Mouse (Mus musculus) testis, adult 2 months (tissue): ENCODE data around the gene Pth1r. TPM values are rescaled to one million over a fixed set of nuclear protein-coding genes. Genes with fewer than 3 reads are reported as not detected.

ENCODE experiments used
- H3K27ac ChIP-seq: fragments of 200-500 bp; 2 replicates; pipeline ENCODE4 v1.5.1; 2012; ENCODE audit warnings: low read depth, low read length; ENCODE audit not compliant: control insufficient read depth, insufficient read depth
- H3K27me3 ChIP-seq: fragments of 200-500 bp; 2 replicates; pipeline ENCODE4 v1.6.1; 2012; ENCODE audit warnings: mild to moderate bottlenecking, low read length, moderate library complexity; ENCODE audit not compliant: control insufficient read depth, insufficient read depth
- H3K36me3 ChIP-seq: fragments of 200-500 bp; 2 replicates; pipeline ENCODE4 v1.6.1; 2012; ENCODE audit warnings: mild to moderate bottlenecking, low read length; ENCODE audit not compliant: control insufficient read depth, insufficient read depth
- H3K4me1 ChIP-seq: fragments of 200-500 bp; 2 replicates; pipeline ENCODE4 v1.6.1; 2012; ENCODE audit warnings: low read length; ENCODE audit not compliant: control insufficient read depth, insufficient read depth
- H3K4me3 ChIP-seq: fragments of 200-500 bp; 2 replicates; pipeline ENCODE4 v1.5.1; 2012; ENCODE audit warnings: low read depth, mild to moderate bottlenecking, low read length, moderate library complexity, mixed read lengths; ENCODE audit not compliant: control insufficient read depth
- CTCF ChIP-seq: fragments of 200-500 bp; IDR thresholded peaks from 2 replicates; pipeline ENCODE4 v1.5.1; 2012; ENCODE audit warnings: low read depth, mild to moderate bottlenecking, inconsistent platforms, low read length, moderate library complexity; ENCODE audit not compliant: control insufficient read depth, insufficient read depth, insufficient replicate concordance
- POLR2A ChIP-seq: fragments of 200-500 bp; IDR thresholded peaks from 2 replicates; pipeline ENCODE4 v1.6.1; 2012; ENCODE audit warnings: low read depth, mild to moderate bottlenecking, inconsistent platforms, low read length, moderate library complexity; ENCODE audit not compliant: control insufficient read depth
- polyA plus RNA-seq: library from polyadenylated mRNA; depleted of rRNA; stranded (reverse); fragments of >200 nt; gene quantifications from 2 replicates; pipeline ENCODE4 v1.2.3, GENCODE M21; 2012

Pth1r gene
- polyA plus RNA-seq, 1 experiment = 2.9 TPM

DNA sequence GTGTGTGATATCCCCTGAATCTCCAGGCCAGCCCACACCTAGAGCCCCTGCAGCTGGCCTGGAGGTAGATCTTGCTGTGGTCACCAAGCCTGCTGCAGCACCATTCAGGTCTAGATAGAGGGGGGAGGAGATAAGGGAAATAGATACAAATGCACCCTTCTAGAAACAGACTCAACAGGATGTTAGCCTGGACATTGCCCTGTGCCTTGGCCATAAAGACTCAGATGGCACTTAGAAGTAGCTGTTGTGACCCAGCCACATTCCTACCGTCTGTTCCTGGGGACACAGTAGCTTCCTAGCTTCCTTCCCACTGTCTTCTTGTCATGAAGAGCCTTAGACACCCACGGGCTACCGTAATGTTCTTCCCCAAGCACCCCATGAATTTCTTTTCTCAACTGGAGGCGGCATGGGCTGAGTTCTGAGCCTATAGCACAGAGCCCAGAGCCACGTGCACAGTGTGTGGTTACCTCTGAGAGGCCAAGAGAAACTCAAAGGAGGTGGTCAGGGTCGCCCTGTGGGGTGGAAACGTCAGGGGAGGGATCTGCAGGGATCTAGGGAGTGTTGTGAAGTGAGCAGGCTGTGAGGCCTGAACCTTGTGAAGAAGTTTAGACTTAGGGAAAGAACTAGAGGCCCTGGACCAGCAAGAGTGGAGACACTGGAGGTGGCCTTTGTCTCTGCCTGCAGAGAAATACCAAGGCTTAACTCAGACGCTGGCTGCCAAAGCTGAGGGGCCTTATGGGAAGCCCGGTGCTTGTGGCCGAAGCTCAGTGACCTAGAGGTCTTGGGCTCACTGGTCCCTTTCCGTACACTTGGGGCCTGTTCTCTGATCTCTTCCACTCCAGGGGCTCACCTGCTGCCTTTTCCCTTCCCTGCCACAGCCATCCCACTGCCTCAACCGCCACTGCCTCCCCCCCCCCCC is 45.6 kb downstream of the Pth1r start:
- no peak for TF ChIP-seq CTCF
- TF ChIP-seq POLR2A = no peak
- Histone ChIP-seq H3K27me3 (no peaks in the 10 kb centered on the region), H3K36me3 (no peaks in the 10 kb centered on the region), H3K4me3 (no peak overlapping the region), H3K27ac (no peak overlapping the region), H3K4me1 (no peaks in the 10 kb centered on the region)

GRCm38 (mm10) chr9:110699574-110699973 is 47.4 kb downstream of the Pth1r start:
- no peaks in the 10 kb centered on the region for H3K27me3 ChIP-seq
- H3K36me3 ChIP-seq = no peaks in the 10 kb centered on the region
- H3K4me1 ChIP-seq = no peaks in the 10 kb centered on the region
- H3K27ac ChIP-seq = no peak overlapping the region
- no peak for TF ChIP-seq POLR2A
- no peak for TF ChIP-seq CTCF
- no peak overlapping the region for H3K4me3 ChIP-seq

- H3K36me3 ChIP-seq = no peaks in the 10 kb centered on the region
Observed at GRCm38 (mm10) chr9:110697465-110697864, 49.5 kb downstream of the Pth1r start.

DNA sequence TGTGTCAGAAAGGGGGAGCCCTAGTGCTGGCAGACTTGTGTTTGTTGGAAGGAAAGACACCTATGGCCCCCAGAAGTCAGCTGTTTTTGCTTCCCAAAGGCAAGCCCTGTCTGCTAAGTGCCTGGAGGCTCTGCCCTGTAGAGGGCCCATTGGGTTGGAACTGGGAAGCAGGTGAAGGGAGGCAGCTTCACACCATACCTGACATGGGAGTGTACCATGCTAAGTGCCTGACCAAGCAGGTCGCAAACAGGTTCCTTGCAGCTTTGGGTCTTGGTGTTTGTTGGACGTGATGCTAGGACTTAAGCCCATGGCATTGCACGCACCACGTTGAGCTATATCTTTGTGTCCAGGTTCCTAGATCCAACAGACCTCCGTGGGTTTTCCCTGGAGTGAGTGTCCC is 50.5 kb downstream of the Pth1r start:
- Histone ChIP-seq H3K36me3 (no peaks in the 10 kb centered on the region), H3K27me3 (no peaks in the 10 kb centered on the region), H3K27ac (no peak overlapping the region), H3K4me1 (no peaks in the 10 kb centered on the region), H3K4me3 (no peak overlapping the region)
- TF ChIP-seq POLR2A (no peak), CTCF (no peak)

More at GRCm38 (mm10) chr9:110697465-110697864, 49.5 kb downstream of the Pth1r start:
- H3K4me1 ChIP-seq = no peaks in the 10 kb centered on the region
- no peaks in the 10 kb centered on the region for H3K27me3 ChIP-seq
- no peak overlapping the region for H3K27ac ChIP-seq
- H3K4me3 ChIP-seq = no peak overlapping the region
- TF ChIP-seq POLR2A (no peak), CTCF (no peak)

DNA sequence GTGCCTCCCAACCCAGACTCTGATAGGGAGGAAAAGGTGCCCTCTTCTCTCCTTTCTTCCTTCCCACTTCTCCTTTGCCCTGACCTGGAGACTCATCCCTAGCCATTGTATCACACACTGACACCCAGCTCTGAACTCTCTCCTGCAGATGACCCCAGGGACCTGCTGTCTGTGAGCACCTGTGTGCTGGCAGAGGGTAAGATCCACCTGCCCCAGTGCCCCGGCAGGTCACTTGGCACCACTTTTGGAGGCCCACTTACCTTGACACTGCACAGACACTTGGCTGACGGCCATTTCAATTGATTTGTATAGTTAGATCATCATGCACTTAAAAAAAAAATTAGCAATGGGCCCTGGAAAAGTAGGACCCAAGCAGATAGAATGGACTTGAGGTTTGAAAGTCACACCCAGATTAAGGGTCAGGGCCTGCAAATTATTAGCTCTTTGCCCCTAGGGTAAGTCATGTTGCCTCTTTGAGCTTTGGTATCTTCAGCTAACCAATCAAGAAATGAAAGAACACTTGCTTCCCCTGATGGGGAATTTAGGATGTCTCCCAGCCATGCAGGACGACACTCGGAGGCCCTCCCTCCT is 51.7 kb downstream of the Pth1r start:
- no peak overlapping the region for H3K4me3 ChIP-seq
- H3K27me3 ChIP-seq = no peaks in the 10 kb centered on the region
- H3K4me1 ChIP-seq = no peaks in the 10 kb centered on the region
- no peaks in the 10 kb centered on the region for H3K36me3 ChIP-seq
- H3K27ac ChIP-seq = no peak overlapping the region
- TF ChIP-seq CTCF = no peak
- TF ChIP-seq POLR2A = no peak

- Histone ChIP-seq H3K4me3 (no peak overlapping the region), H3K27ac (no peak overlapping the region), H3K36me3 (no peaks in the 10 kb centered on the region), H3K27me3 (no peaks in the 10 kb centered on the region), H3K4me1 (peaks cover 1% of the 10 kb centered on the region)
- TF ChIP-seq CTCF (no peak), POLR2A (no peak)
Observed at GRCm38 (mm10) chr9:110689261-110689779, 57.6 kb downstream of the Pth1r start.

GRCm38 (mm10) chr9:110687846-110688245 is 59.1 kb downstream of the Pth1r start:
- Histone ChIP-seq H3K4me3 (no peak overlapping the region), H3K27ac (no peak overlapping the region), H3K27me3 (no peaks in the 10 kb centered on the region), H3K36me3 (no peaks in the 10 kb centered on the region), H3K4me1 (peaks cover 5% of the 10 kb centered on the region)
- TF ChIP-seq CTCF (no peak), POLR2A (no peak)
